Mouse (Mus musculus) embryonic fibroblast, embryonic 13.5 days (primary cell): ENCODE results near the gene Nlgn1.

Experiments used
- CTCF ChIP-seq: IDR thresholded peaks from 2 replicates; pipeline ENCODE4 v1.5.1; 2011; ENCODE audit warnings: mild to moderate bottlenecking, control low read depth, low read length, moderate library complexity, borderline replicate concordance; ENCODE audit not compliant: insufficient read depth
- POLR2A ChIP-seq: IDR thresholded peaks from 2 replicates; pipeline ENCODE4 v1.6.1; 2011; ENCODE audit warnings: low read depth, mild to moderate bottlenecking, control low read depth, low read length, moderate library complexity

DNA sequence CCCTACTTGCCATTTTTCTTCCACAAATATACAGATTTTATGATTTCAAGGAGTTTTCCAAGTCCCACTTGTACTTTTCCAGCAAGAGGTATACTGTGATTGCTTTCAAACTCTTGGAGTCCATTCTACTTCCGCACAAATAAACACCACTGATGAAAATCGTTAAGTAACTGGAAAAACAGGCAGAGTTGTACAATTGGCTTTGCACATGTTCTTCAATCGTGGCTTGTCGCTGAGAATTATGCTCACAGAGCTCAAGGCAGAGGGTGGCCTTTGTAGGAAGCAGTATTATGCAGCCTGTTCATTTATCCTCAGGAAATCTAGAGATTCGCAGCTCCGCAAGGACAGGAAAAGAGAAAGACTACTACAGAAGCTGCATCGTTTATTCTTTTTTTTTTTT lies 225.9 kb downstream of the Nlgn1 start:
- TF ChIP-seq POLR2A (no peak), CTCF (no peak)
